Mouse (Mus musculus): ENCODE results near the gene Rack1. TPM values are rescaled to one million over a fixed set of nuclear protein-coding genes. Genes with fewer than 3 reads are reported as not detected.
"Not testable (repeated sequence)": the region's sequence is repeated elsewhere in the genome, so short reads cannot be mapped to it uniquely, and the experiment has no call there.

Rack1 gene
- polyA plus RNA-seq, 2 experiments, result 995 to 2,038 TPM

DNA sequence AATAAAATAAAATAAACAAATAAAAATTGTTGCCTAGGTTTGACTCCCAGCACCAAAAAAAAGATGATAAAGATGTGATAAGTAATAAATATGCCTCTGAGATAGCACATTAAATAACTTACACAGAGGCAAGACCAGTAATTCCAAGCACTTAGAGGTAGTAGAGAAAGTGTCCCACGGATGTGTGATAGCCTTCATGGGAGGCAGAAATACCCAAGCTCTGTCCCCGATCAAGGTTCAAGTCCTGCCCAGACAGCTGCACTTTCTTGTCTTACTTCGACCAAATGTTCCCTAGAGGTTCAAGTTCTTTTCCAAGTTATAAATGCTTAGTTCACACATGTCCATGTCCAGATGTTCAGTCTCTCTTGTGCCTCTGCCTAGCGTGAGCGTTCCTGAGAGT is 10.9 kb upstream of the Rack1 start:
- Histone ChIP-seq H3K27me3 (ENCODE audit: control insufficient read depth, insufficient read depth, low read length) (no peaks in the 10 kb centered on the region), H3K4me2 (replicated peaks; ENCODE audit: low read depth, low read length, severe bottlenecking) (no peak overlapping the region; the same call in 1 of the 2 replicates), H3K4me3 (replicated peaks; ENCODE audit: low read length) (no peak overlapping the region), H3K36me3 (ENCODE audit: control insufficient read depth, insufficient read depth, low read length) (no peaks in the 10 kb centered on the region), H3K9ac (ENCODE audit: low read depth, low read length, severe bottlenecking) (no peak overlapping the region), H3K27ac (replicated peaks; ENCODE audit: low read depth, low read length) (no peak overlapping the region), H3K9me3 (ENCODE audit: control insufficient read depth, low read length) (no peaks in the 10 kb centered on the region), H3K4me1 (ENCODE audit: control insufficient read depth, insufficient read depth, low read length) (0 out of 2 replicates have a peak, but pooled peaks cover 2% of the 10 kb centered on the region)
- DNase-seq (ENCODE audit: low spot score), result no peak
- ATAC-seq (ENCODE audit: low FRiP score, low read depth), result no peak
- 81% methylated on average over 5 of the region's 5 CpGs for WGBS
- no peak for TF ChIP-seq POLR2A (IDR thresholded peaks at IDR 0.05; ENCODE audit: borderline replicate concordance, extremely low read depth, insufficient read depth, insufficient read length)

DNA sequence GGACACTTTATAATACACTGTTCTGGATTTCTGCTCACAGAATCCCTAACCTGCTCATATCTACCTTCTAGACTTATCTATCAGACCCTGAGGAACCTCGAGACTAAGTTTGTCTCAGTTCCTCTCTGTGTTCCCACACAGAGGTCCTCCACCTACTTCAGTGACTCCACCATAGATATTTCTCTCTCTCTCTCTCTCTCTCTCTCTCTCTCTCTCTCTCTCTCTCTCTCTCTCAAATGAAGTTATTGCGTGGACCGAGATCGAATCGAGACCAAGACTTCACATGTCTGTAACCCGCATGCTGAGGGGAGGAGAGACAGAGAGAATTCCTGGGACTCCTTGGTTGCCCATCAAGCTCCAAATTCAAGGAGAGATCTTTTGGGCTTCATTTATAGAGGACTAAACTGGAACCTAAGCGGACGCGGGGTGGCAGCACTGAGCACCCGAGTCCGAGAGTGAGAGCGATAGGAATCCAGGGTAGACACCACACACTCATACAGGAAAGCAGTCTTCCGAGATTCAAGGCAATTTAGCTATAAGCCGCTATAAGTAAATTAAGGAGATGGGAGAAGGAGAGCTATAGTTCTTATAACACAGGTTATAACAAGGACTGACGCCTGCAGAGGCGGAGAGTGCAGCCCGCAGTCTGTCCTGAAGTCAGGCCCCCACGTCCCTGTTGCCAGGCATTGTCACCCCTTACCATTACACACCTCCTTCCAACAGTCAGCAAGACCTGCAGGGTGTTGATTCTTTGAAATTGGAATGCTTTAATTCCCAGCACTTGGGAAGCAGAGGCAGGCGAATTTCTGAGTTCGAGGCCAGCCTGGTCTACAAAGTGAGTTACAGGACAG is 9.9 kb upstream of the Rack1 start:
- TF ChIP-seq POLR2A (IDR thresholded peaks at IDR 0.05; ENCODE audit: borderline replicate concordance, extremely low read depth, insufficient read depth, insufficient read length), result no peak

DNA sequence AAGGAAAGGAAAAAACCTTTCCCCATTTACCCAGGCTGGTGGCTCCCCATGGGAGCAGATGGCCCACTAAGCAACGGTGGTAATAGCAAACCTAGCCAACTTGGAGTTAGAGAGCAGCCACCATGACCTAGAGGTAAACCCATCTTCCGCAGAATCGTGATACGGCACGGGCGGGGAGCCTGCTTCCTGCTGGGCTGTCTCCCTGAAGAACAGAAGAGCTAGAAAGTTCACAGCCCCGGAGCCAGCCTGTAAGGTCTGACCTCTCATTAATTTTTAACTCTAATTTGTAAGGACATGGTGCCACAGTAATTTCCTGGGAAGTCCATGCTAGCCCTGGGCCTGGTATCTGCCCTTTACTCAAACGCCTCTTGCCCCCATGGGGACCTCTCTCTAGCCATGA is 9.2 kb upstream of the Rack1 start:
- DNase-seq (ENCODE audit: low spot score) (no peak), ATAC-seq (ENCODE audit: low FRiP score, low read depth) (no peak)
- TF ChIP-seq POLR2A (IDR thresholded peaks at IDR 0.05; ENCODE audit: borderline replicate concordance, extremely low read depth, insufficient read depth, insufficient read length), result no peak
- H3K4me1 ChIP-seq (ENCODE audit: control insufficient read depth, insufficient read depth, low read length), result 0 out of 2 replicates have a peak, but pooled peaks cover 2% of the 10 kb centered on the region
- 61% methylated on average over 8 of the region's 8 CpGs for WGBS
- H3K4me3 ChIP-seq (replicated peaks; ENCODE audit: low read length), result no peak overlapping the region
- H3K27me3 ChIP-seq (ENCODE audit: control insufficient read depth, insufficient read depth, low read length), result no peaks in the 10 kb centered on the region
- H3K36me3 ChIP-seq (ENCODE audit: control insufficient read depth, insufficient read depth, low read length), result no peaks in the 10 kb centered on the region
- H3K27ac ChIP-seq (replicated peaks; ENCODE audit: low read depth, low read length), result no peak overlapping the region
- H3K9ac ChIP-seq (ENCODE audit: low read depth, low read length, severe bottlenecking), result no peak overlapping the region
- no peak overlapping the region for H3K4me2 ChIP-seq (replicated peaks; ENCODE audit: low read depth, low read length, severe bottlenecking)
- H3K9me3 ChIP-seq (ENCODE audit: control insufficient read depth, low read length), result no peaks in the 10 kb centered on the region

More for the DNA sequence above, 9.9 kb upstream of the Rack1 start:
- Histone ChIP-seq H3K36me3 (ENCODE audit: control insufficient read depth, insufficient read depth, low read length) (no peaks in the 10 kb centered on the region), H3K9me3 (ENCODE audit: control insufficient read depth, low read length) (no peaks in the 10 kb centered on the region), H3K4me2 (replicated peaks; ENCODE audit: low read depth, low read length, severe bottlenecking) (peak overlapping the region; percentile 40), H3K27ac (replicated peaks; ENCODE audit: low read depth, low read length) (no peak overlapping the region), H3K27me3 (ENCODE audit: control insufficient read depth, insufficient read depth, low read length) (no peaks in the 10 kb centered on the region), H3K4me1 (ENCODE audit: control insufficient read depth, insufficient read depth, low read length) (0 out of 2 replicates have a peak, but pooled peaks cover 2% of the 10 kb centered on the region), H3K9ac (ENCODE audit: low read depth, low read length, severe bottlenecking) (no peak overlapping the region), H3K4me3 (replicated peaks; ENCODE audit: low read length) (peak overlapping the region; percentile 18; the same call in 1 of the 2 replicates)
- ATAC-seq (ENCODE audit: low FRiP score, low read depth) (peak; percentile 69; the same call in 1 of the 2 replicates), DNase-seq (ENCODE audit: low spot score) (peak; percentile 85)
- 18% methylated on average over 20 of the region's 20 CpGs for WGBS

DNA sequence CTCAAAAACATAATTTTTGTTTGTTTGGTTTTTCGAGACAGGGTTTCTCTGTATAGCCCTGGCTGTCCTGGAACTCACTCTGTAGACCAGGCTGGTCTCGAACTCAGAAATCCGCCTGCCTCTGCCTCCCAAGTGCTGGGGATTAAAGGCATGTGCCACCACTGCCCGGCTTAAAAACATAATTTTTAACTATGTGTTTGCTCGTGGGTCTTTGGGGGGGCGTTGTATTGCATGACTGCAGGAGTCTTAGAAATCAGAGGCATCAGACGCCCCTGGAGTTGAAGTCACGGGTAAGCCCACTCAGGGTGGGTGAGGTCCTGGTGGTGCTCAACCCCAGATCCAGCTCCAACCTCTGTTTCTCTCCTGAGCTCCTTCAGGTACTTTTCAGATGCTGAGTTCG is 8.2 kb upstream of the Rack1 start:
- H3K36me3 ChIP-seq (ENCODE audit: control insufficient read depth, insufficient read depth, low read length); DNase-seq (ENCODE audit: low spot score); ATAC-seq (ENCODE audit: low FRiP score, low read depth); H3K4me3 ChIP-seq (replicated peaks; ENCODE audit: low read length); H3K9me3 ChIP-seq (ENCODE audit: control insufficient read depth, low read length); H3K9ac ChIP-seq (ENCODE audit: low read depth, low read length, severe bottlenecking); H3K27me3 ChIP-seq (ENCODE audit: control insufficient read depth, insufficient read depth, low read length); H3K27ac ChIP-seq (replicated peaks; ENCODE audit: low read depth, low read length); H3K4me2 ChIP-seq (replicated peaks; ENCODE audit: low read depth, low read length, severe bottlenecking); H3K4me1 ChIP-seq (ENCODE audit: control insufficient read depth, insufficient read depth, low read length): not testable (repeated sequence)
- WGBS, result 79% methylated on average over 9 of the region's 9 CpGs

DNA sequence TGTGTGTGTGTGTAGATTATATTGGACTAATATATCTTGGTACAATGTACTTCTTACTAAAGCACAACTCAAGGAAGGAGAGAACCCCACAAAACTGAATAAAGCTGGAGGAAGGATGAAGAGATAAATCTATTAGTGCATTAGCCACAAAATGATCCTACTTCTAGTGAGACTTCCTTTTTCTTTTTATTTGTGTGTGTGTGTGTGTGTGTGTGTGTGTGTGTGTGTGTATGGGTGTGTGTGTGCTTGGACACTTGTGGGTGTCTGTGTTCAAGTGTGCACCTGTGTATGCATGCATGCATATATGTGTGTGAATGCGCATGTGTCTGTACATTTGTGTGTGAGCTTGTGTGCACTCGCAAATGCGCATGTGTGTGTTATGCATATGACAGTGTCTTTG is 6.9 kb upstream of the Rack1 start:
- 97% methylated on average over 3 of the region's 3 CpGs for WGBS
- Histone ChIP-seq H3K4me3 (replicated peaks; ENCODE audit: low read length) (no peak overlapping the region), H3K36me3 (ENCODE audit: control insufficient read depth, insufficient read depth, low read length) (no peaks in the 10 kb centered on the region), H3K27ac (replicated peaks; ENCODE audit: low read depth, low read length) (no peak overlapping the region), H3K4me2 (replicated peaks; ENCODE audit: low read depth, low read length, severe bottlenecking) (no peak overlapping the region), H3K27me3 (ENCODE audit: control insufficient read depth, insufficient read depth, low read length) (no peaks in the 10 kb centered on the region), H3K4me1 (ENCODE audit: control insufficient read depth, insufficient read depth, low read length) (0 out of 2 replicates have a peak, but pooled peaks cover 2% of the 10 kb centered on the region), H3K9ac (ENCODE audit: low read depth, low read length, severe bottlenecking) (no peak overlapping the region), H3K9me3 (ENCODE audit: control insufficient read depth, low read length) (no peaks in the 10 kb centered on the region)
- no peak for DNase-seq (ENCODE audit: low spot score)
- no peak for ATAC-seq (ENCODE audit: low FRiP score, low read depth)
- TF ChIP-seq POLR2A (IDR thresholded peaks at IDR 0.05; ENCODE audit: borderline replicate concordance, extremely low read depth, insufficient read depth, insufficient read length), result no peak

Data from limb, embryonic 14.5 days (tissue).